Mouse (Mus musculus) lung, adult 18-20 months (tissue): ENCODE results near the gene Kcnj13.

ENCODE experiments used
- DNase-seq, 2 experiments: peaks; one replicate each; pipeline ENCODE4 v3.0.0; 2022; ENCODE audit warnings: mixed read lengths in 2 of 2

The Kcnj13 gene

GRCm38 (mm10) chr1:87394594-87394993 is at the start of gene Kcnj13:
TSS of gene Kcnj13 (minus strand) at chr1:87394729.
- DNase-seq = peak in 1 of 2 experiments; percentile 38

DNA sequence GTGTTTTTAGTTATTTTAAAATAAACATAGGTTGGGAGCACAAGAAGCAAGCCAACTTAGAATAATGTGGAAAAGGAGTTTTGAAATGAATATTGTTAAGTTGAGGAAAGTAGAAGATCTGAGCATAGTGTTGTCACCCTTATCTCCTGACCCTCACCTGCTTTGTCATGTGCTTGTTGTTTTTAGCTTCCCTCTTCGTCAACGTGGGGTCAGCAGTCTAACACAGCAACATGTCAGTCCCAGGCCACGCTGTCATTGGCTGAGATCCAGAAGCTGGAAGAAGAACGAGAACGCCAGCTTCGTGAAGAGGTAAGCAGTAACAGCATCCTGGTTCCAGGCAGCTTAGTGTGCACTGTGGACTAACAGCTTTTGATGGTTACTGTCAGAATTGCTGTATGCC is 42.1 kb upstream of the Kcnj13 start:
- no peak for DNase-seq

DNA sequence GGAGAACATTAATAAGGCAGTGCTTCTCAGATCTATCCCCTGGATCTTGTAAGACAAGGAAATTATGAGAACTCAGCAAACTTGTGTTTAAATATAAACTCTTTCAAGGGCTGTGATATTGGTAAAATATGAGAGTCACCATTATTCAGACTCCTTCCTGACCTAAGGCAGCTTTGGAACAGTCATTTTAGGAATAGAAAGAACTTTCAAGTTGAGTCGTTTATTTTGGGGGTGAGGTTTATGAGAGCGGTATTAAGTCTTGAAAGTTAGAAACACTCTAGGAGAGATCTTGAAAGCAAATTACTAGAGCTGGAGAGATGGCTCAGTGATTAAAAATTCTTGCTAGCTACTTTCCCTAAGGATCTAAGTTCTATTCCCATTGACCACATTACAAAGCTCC is 40.6 kb upstream of the Kcnj13 start:
- no peak for DNase-seq

- DNase-seq = no peak
Measured at GRCm38 (mm10) chr1:87418733-87419132, 24.2 kb upstream of the Kcnj13 start.

- DNase-seq = peak; percentile 26 to 55
Measured at GRCm38 (mm10) chr1:87409380-87409779, 14.9 kb upstream of the Kcnj13 start.

DNA sequence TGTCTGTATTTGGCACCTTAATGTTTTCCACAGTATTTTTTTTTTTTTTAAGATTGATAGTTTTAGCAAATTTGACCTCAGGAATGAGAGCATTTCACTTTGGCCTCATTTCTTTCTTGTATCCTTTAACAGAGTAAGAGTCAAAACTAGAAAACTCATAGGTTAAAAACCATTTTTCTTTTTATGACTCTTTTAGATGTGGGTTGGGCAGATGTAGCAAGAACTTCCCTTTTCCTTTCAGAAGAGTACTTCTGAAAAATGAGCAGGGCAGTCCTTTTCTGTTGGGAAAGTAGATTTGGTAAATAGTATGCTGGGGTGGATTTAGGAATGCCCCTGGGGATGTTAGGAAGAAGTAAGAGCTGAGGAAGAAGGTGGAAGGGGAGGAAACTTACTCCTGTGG is 11.5 kb upstream of the Kcnj13 start:
- DNase-seq = no peak

DNA sequence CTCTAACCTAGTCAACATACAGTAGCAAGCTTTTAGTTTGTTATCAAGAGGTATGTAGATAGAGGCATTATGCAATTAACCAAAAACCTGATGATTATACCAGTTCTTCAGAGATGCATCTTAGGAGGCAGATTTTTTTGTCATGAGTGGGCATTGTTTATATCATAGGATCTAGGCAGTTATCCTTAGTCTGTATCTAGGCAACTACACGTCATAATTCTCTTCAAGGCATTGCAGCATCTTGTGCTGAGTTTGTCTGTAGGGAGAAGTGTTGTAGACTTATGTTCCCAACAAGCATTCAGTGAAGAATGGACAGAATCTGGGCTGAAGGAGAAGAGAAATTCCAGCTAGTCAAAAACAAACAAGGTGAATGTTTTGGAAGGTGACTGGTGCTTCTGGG is 10.2 kb upstream of the Kcnj13 start:
- DNase-seq = no peak

DNA sequence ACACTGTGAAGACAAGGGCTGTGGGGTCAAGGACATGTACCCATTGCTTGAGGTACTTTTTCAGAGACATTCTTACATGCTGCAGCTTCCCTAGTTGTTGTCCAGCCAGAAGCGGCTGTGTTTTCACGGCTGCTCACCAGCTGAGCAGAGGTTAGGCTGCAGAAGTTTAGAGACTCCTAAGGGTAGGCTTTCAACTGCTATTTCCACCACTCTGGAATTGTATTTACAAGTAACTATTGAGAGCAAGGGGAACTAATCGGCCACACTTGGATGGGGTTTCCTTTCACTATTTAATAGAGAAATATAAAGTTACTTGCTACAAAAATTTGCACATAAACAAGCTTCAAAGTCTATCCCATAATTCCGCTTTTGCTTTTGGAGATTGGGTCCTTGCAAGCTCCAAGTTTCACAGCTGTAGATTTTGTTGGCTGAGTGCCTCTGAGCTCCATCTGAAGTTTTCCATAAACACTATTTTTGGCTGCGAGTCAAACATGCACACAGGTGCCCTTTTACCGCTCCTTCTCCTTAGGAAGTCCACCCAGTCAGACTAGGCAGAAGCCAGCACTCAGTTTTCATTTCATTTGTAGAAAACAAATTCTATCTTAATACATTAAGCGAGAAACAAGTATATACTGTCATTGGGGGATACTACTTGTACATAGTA is 2.5 kb upstream of the Kcnj13 start:
- peak; percentile 62 to 64 for DNase-seq

GRCm38 (mm10) chr1:87393444-87394195 is 909 bp downstream of the Kcnj13 start:
- DNase-seq = no peak

DNA sequence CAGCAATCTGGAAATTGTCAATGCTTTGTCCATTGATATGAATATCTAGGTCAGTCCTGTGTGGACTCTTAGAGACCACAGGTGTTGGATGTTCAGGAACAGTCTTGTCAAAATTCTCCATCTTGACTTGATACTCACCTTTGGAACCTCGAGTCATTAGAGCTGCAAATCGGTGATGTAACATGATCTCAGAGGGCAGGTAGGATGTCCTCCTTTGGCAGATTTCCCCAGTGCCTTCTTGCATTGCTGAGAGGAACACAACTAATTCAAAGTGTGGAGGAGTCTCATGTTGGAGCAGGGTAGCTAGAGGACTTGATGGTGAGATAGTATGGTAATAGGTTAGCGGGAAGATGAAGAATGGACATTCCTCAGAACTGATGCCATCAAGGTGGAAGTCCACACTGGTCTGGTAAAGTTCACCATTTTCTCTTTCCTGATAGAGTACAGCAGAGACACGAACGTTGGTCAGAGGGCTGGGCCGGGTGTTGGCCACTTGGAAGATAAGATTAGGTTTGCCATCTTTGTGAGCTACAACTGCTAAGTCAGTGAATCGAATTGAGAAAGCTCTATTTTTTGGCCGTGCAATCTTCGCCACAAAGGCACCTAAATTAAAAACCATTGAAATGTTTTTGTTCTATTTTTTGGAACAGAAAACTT is 8.0 kb downstream of the Kcnj13 start:
- DNase-seq = no peak

- DNase-seq = peak in 1 of 2 experiments; percentile 8
Measured at GRCm38 (mm10) chr1:87381152-87381551, 13.4 kb downstream of the Kcnj13 start.

- DNase-seq = peak in 1 of 2 experiments; percentile 19
Measured at GRCm38 (mm10) chr1:87379919-87380318, 14.6 kb downstream of the Kcnj13 start.

DNA sequence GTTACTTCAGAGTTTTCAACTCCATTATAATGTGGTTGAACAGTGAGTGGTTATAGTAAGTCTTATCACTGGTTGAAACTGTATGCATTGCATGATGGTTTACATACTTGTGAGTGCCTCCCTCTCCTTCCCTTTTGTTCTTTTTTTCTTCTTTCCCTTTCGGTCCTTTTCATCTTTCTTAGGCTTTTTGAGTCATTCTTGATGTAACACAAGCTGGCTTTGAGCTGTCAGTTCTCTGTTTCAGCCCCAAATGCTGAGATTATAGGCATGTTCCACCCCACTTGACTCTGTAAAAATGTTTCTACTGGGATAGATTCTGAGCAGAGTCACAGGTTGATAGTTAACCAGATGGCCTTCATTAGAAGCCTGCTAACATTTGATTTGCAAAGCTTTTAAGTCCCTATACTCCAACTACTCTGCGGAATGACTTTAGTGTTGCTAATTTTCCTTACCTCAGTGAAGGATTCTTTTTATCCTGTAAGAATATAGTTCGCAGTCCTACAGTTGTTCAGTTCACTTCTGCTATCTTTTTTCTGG is 16.4 kb downstream of the Kcnj13 start:
- DNase-seq = no peak

- no peak for DNase-seq
Measured at GRCm38 (mm10) chr1:87360276-87360675, 34.3 kb downstream of the Kcnj13 start.

DNA sequence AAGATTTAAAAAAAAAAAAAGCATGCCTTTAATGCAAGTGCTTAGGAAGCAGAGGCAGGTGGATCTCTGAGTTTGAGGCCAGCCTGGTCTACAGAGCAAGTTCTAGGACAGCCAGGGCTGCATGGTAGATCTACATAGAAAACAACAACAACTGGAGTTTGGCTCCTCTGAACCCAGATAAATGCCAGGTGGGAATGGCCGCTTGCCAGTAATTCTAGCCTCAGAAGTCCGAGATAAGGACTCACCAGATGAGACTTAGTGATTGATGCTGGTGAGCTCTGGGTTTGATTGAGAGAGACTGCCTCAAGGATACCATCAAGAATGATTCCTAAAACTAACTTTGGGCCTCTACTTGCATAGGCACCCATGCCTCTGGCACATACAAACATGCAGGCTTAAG is 44.0 kb downstream of the Kcnj13 start:
- no peak for DNase-seq
